8 mouse cellular contexts compared by ENCODE assay signal in the genomic region with DNA sequence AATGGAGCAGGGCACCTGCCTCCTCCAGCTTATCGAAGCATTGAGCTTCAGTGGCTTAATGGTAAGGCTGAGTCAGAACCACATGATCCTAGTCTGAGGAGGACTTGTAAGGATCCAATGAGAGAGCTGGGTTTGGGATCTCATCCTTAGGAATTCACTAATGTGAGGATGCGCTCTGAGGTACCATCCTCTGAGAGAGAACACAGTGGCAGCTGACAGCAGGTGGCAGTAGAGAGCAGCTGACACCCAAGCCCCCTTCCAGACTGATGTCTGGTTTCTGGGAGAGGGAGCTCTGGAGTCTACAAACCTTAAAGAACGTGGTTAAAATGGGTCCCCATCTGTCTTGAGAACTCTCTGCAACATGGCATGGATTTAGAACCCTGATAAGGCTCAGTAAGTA.
DNase-seq lines count a peak whose midpoint lies in the region; ATAC-seq lines count a peak whose summit lies in the region.

No protein-coding gene starts in this region.

- ATAC-seq in hindbrain, embryonic 16.5 days, result 0 out of 2 replicates have a peak, but pooled peaks have one; percentile 37
- ATAC-seq in liver, embryonic 12.5 days, result peak; percentile 35; the same call in 1 of the 2 replicates

- no peaks in the 10 kb centered on the region for H3K9me3 ChIP-seq in hindbrain, embryonic 16.5 days (ENCODE audit: control insufficient read depth, low read length)
- H3K9me3 ChIP-seq in liver, embryonic 12.5 days (replicated peaks), result no peaks in the 10 kb centered on the region

- H3K27me3 ChIP-seq in hindbrain, embryonic 16.5 days (replicated peaks; ENCODE audit: control insufficient read depth, insufficient read depth, low read length), result no peaks in the 10 kb centered on the region
- no peaks in the 10 kb centered on the region; the same call in 1 of the 2 replicates for H3K27me3 ChIP-seq in liver, embryonic 12.5 days (replicated peaks)

- no peak overlapping the region for H3K4me3 ChIP-seq in hindbrain, embryonic 16.5 days (ENCODE audit: low read length)
- no peak overlapping the region for H3K4me3 ChIP-seq in liver, embryonic 12.5 days

- H3K27ac ChIP-seq in hindbrain, embryonic 16.5 days (ENCODE audit: low read depth, low read length), result no peak overlapping the region
- H3K27ac ChIP-seq in liver, embryonic 12.5 days, result no peak overlapping the region

- no peak overlapping the region for H3K9ac ChIP-seq in hindbrain, embryonic 16.5 days (ENCODE audit: low read depth, low read length)
- H3K9ac ChIP-seq in liver, embryonic 12.5 days, result no peak overlapping the region

- DNase-seq in gastrocnemius, adult 18-20 months (ENCODE audit: low spot score), result peak; percentile 6
- no peak for DNase-seq in gastrocnemius, adult 8-10 months (ENCODE audit: low spot score in 2 of 2)
- peak; percentile 41 for DNase-seq in urinary bladder, postnatal 14 days (ENCODE audit: low spot score)
- no peak for DNase-seq in urinary bladder, postnatal 10 days (ENCODE audit: low spot score)
- DNase-seq in embryo, embryonic 11.5 days (ENCODE audit: low read depth, low spot score), result peak; percentile 34
- DNase-seq in right cerebral cortex, postnatal 14 days, result peak; percentile 70

- H3K36me3 ChIP-seq in hindbrain, embryonic 16.5 days (ENCODE audit: control insufficient read depth, insufficient read depth, low read length), result no peaks in the 10 kb centered on the region
- H3K36me3 ChIP-seq in liver, embryonic 12.5 days, result no peaks in the 10 kb centered on the region

- WGBS in hindbrain, embryonic 16.5 days, result 26% methylated on average over 3 of the region's 3 CpGs
- 25% methylated on average over 3 of the region's 3 CpGs for WGBS in liver, embryonic 12.5 days (ENCODE audit: insufficient replicate concordance)

- H3K4me1 ChIP-seq in hindbrain, embryonic 16.5 days (ENCODE audit: control insufficient read depth, insufficient read depth, low read depth, low read length), result no peaks in the 10 kb centered on the region; the same call in 1 of the 2 replicates
- peaks cover 4% of the 10 kb centered on the region; the same call in 1 of the 2 replicates for H3K4me1 ChIP-seq in liver, embryonic 12.5 days

- H3K4me2 ChIP-seq in hindbrain, embryonic 16.5 days (ENCODE audit: low read length), result no peak overlapping the region
- no peak overlapping the region for H3K4me2 ChIP-seq in liver, embryonic 12.5 days

Comparison
In these comparisons a context has a peak if more than half of its experiments do, and no peak if none do; other contexts are left out.
1. DNase-seq: peak in gastrocnemius, adult 18-20 months (single experiment), urinary bladder, postnatal 14 days (single experiment), embryo, embryonic 11.5 days (single experiment) and right cerebral cortex, postnatal 14 days (single experiment); none in gastrocnemius, adult 8-10 months (0 of 2) and urinary bladder, postnatal 10 days (single experiment).